Mouse (Mus musculus) olfactory bulb, adult 2 months (tissue): Measurements from ENCODE around the gene Ehbp1l1. TPM values are rescaled to one million over a fixed set of nuclear protein-coding genes. Genes with fewer than 3 reads are reported as not detected.

Experiments used
- H3K27ac ChIP-seq: fragments of 200-500 bp; 2 replicates; pipeline ENCODE4 v1.5.1; 2012; ENCODE audit warnings: low read depth, low read length; ENCODE audit not compliant: insufficient read depth
- H3K4me1 ChIP-seq: fragments of 200-500 bp; 2 replicates; pipeline ENCODE4 v1.6.1; 2012; ENCODE audit warnings: low read length; ENCODE audit not compliant: control insufficient read depth, insufficient read depth
- H3K4me3 ChIP-seq: fragments of 200-500 bp; 2 replicates; pipeline ENCODE4 v1.5.1; 2012; ENCODE audit warnings: mild to moderate bottlenecking, low read depth, low read length, moderate library complexity; ENCODE audit not compliant: insufficient read depth
- CTCF ChIP-seq: fragments of 200-500 bp; IDR thresholded peaks from 2 replicates; pipeline ENCODE4 v1.5.1; 2012; ENCODE audit warnings: low read depth, mild to moderate bottlenecking, low read length, moderate library complexity; ENCODE audit not compliant: insufficient read depth
- POLR2A ChIP-seq: fragments of 200-500 bp; IDR thresholded peaks from 2 replicates; pipeline ENCODE4 v1.6.1; 2012; ENCODE audit warnings: mild to moderate bottlenecking, low read depth, low read length, moderate library complexity; ENCODE audit not compliant: insufficient read depth
- WGBS: fragments of 180-500 bp; shearing (Covaris S2); methylation state at CpG from one replicate; pipeline ENCODE4 v1.1.7; 2018; 5-methylcytosine and 5-hydroxymethylcytosine counted together
- polyA plus RNA-seq: library from polyadenylated mRNA; stranded (reverse); fragments of >200 nt; gene quantifications from 2 replicates; pipeline ENCODE4 v1.2.4, GENCODE M21; 2012; ENCODE audit warnings: low replicate concordance; ENCODE audit not compliant: missing spikeins, insufficient read depth, insufficient read length

Gene Ehbp1l1
- not detected in 2 replicates for polyA plus RNA-seq

- TF ChIP-seq CTCF (no peak), POLR2A (no peak)
- 14% methylated on average over 49 of the region's 49 CpGs for WGBS
- Histone ChIP-seq H3K4me1 (peaks cover 28% of the 10 kb centered on the region), H3K4me3 (peak within 1 kb of the TSS; percentile 38), H3K27ac (no peak within 1 kb of the TSS)
These were observed at the start of gene Ehbp1l1 for GRCm38 (mm10) chr19:5725767-5726515. TSS of gene Ehbp1l1 (minus strand) at chr19:5726317.

- H3K4me3 ChIP-seq, result peak within 1 kb of the TSS; percentile 92
- under 1% methylated on average over 64 of the region's 64 CpGs for WGBS
- peak; percentile 69 for TF ChIP-seq POLR2A
- TF ChIP-seq CTCF, result no peak
- H3K4me1 ChIP-seq, result peaks cover 15% of the 10 kb centered on the region
- peak within 1 kb of the TSS; percentile 36; the same call in 1 of the 2 replicates for H3K27ac ChIP-seq
These were observed 45.1 kb upstream of the Ehbp1l1 start, which contains the start of gene Scyl1 for GRCm38 (mm10) chr19:5770925-5771860. TSS of gene Scyl1 (minus strand) at chr19:5771419.

DNA sequence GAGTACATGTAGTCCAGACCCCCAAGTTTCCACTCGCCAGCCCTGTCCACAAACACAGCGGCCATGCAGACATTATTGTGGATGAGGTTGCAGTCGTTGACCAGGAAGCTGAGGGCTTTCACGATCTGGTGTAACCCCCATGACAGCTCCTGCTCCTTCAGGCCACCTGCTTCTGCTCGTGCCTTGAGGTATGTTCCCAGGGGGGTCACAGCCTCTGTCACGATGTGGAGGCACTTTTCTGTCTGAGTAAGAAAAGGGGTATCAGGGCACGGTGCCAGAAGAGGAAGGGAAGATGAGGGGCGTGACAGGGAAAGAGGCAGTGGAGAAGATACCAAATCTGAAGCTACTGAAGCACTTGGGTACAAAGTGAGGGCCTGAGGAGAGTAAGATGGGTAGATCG is 44.2 kb upstream of the Ehbp1l1 start:
- H3K4me1 ChIP-seq, result peaks cover 15% of the 10 kb centered on the region
- no peak for TF ChIP-seq POLR2A
- TF ChIP-seq CTCF, result no peak
- WGBS, result 25% methylated on average over 9 of the region's 9 CpGs
- H3K27ac ChIP-seq, result no peak overlapping the region
- H3K4me3 ChIP-seq, result peak overlapping the region; percentile 92

- WGBS, result 63% methylated on average over 4 of the region's 4 CpGs
- Histone ChIP-seq H3K4me3 (no peak overlapping the region), H3K27ac (no peak overlapping the region), H3K4me1 (peaks cover 15% of the 10 kb centered on the region)
- TF ChIP-seq CTCF, result no peak
- TF ChIP-seq POLR2A, result no peak
These were observed 41.2 kb upstream of the Ehbp1l1 start for GRCm38 (mm10) chr19:5767271-5767670.

- no peak for TF ChIP-seq CTCF
- no peak for TF ChIP-seq POLR2A
- WGBS, result 88% methylated on average over 6 of the region's 6 CpGs
- Histone ChIP-seq H3K27ac (no peak overlapping the region), H3K4me1 (no peaks in the 10 kb centered on the region), H3K4me3 (no peak overlapping the region)
These were observed 37.0 kb upstream of the Ehbp1l1 start for GRCm38 (mm10) chr19:5763163-5763562.

DNA sequence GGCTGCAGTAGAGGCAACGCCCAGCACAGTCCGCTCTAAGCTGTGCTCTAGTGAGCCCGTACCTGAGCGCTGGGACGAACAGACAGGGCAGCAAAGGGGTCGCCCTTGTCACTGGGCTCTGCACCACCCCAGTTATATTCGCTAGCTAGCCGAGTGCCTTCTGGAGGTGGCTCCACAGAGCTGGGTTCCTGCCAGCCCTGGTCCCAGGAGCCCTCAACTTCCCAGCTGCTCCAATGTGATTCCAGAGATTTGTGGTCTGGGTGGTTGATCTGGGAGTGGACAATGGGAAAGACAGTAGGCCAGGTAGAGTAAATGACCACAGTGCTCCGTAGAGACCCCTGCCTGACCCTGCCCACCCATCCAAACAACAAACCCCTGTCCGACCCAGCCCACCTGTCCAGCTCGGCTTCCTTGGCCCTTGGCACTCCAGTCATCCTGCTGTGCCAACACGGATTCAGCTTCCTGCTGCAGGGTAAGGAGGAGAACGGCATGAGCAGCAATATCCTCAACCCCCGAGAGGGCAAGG is 32.8 kb upstream of the Ehbp1l1 start:
- 86% methylated on average over 14 of the region's 14 CpGs for WGBS
- Histone ChIP-seq H3K4me1 (peaks cover 19% of the 10 kb centered on the region), H3K4me3 (no peak overlapping the region), H3K27ac (no peak overlapping the region)
- TF ChIP-seq POLR2A (no peak), CTCF (no peak)

- 37% methylated on average over 36 of the region's 36 CpGs for WGBS
- Histone ChIP-seq H3K4me3 (no peak overlapping the region), H3K4me1 (peaks cover 19% of the 10 kb centered on the region), H3K27ac (no peak overlapping the region)
- TF ChIP-seq POLR2A, result no peak
- no peak for TF ChIP-seq CTCF
These were observed 31.0 kb upstream of the Ehbp1l1 start for GRCm38 (mm10) chr19:5756991-5757636.

GRCm38 (mm10) chr19:5756321-5756985 is 30.3 kb upstream of the Ehbp1l1 start:
- no peak overlapping the region for H3K4me3 ChIP-seq

More at GRCm38 (mm10) chr19:5756321-5756985, 30.3 kb upstream of the Ehbp1l1 start:
- Histone ChIP-seq H3K27ac (no peak overlapping the region), H3K4me1 (peaks cover 25% of the 10 kb centered on the region)
- 28% methylated on average over 29 of the region's 29 CpGs for WGBS
- TF ChIP-seq POLR2A (no peak), CTCF (no peak)
